Mouse (Mus musculus) MN1 (cell line): ENCODE results near the gene Btbd11.

ENCODE experiments used
- DNase-seq: peaks from one replicate; pipeline ENCODE4 v3.0.0-alpha.2; 2016; ENCODE audit warnings: low spot score

Btbd11 gene

DNA sequence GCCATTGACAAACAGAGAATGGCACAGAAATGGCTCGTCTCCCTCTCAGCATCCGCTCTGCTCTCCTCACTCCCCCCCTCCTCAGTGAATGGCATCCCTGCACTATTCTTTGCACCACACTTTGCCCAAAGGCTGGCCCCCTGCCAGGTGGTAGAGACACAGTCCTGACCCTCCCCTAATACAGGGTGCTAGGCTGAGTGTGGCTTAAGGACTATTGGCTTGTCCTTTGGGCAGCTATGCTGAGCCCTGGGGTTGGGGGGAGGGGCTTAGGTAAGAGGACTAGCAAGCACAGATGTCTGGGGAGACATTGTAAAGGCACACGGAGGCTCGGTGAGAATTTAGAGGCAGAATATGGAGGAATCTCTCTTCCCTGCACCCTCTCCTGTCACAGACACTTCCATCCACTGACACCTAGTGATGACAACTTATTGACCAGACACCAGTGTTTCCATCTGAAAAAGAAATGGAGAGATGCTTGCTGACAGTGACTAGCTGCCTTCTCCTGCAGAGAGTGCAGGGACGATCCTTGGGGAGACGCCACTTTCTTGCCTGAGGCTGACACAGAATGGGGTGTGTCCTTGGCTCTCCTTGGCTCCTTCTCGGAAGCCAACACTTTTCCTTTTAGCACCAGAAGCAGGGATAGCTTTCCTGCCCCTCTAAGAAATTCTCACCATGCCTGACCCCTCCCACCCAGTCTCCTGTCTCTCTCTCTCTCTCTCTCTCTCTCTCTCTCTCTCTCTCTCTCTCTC is 138.8 kb downstream of the Btbd11 start:
- DNase-seq: no peak

DNA sequence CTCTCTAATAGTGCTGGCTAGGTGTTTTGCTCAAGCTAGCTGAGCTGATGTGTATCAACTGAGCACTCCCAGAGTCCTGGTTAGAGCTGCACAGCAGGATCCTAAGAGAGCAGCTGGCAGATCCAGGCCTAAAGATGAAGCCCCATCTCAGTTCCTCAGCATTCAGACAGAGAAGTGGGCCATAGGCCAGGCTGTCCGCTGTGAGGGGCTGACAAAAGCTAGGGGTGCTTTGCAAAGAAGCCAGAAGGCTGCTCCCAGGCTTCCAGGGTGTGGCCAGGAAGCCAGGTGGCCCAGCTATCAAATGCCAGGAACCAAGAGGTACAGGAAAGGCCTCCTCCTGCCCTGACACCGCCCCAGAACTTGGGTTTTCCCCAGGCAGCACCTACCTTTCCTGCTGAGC is 140.0 kb downstream of the Btbd11 start:
- no peak for DNase-seq

DNA sequence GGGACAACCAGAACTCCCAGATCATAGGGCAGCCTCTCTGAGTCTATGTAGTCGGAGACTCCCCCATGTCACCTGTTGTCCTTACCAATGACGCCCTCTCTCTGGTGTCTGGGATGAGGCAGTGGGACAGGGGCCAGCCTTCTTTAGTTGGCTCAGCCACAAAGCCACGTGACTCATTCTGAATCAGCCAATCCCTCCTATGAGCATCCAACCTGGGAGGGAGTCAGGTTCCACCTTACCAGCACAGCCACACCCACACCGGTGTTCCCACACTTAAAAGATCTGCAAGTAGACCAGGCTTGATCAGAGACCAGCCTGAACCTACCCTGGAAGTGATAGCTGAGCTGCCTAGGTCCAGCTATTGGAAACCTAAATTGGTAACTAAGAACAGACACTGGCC is 141.1 kb downstream of the Btbd11 start:
- DNase-seq: no peak

DNA sequence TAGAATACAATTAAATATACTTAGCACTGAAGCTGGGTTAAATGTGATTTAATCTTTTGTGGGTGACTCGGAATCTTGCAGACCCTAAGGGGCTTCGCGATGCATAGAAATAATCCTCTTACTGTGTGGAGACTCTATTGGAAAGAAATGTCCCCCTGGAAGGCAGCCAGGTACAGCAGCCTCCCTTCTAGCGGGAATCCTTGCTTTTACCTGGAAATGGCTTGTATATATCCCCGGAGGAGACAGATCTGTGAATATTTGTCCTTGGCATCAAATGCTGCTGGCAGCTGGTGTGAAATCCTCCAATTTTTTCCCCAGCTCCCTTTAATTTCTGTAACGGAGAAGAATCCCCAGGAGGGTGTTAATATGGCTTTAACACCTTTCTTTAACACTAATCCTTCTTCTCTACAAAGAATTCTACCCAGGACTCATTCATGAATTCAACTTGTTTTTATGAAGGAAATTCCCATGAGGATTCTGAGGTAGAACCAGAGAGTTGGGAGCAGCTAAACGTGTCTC is 146.6 kb downstream of the Btbd11 start:
- DNase-seq: no peak

DNA sequence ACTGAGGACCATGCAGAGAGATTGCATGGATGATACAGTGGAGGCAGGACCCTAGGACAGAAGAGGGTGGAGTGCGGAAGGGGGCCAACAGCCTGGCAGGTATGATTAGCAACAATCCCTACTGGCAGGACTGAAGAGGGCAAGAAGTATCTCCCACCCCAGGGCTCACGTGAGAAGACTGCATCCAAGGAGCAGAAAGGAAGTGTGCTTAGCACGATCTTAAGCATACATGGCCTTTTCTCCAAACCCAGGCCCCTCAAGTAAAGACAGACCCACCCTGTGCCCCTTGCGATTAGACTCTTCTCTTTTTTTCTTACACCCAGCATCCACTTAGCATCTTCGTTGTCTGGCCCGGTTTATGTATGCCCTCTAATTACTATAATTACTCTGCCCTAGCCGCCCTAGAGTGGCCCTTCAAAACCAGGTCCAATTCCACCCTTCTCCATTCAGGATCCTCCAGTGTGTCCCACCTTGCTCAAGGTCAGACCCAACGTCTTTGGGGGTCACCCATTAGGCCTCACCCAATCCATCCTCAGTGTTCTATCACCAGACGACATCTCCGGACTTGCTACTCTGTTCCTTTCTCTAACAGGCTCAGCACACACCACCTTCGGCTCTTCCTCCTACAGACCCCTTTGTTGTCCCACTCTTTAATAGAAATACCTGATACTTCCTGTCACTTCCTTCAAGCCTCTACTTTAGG is 151.6 kb downstream of the Btbd11 start:
- DNase-seq: no peak

DNA sequence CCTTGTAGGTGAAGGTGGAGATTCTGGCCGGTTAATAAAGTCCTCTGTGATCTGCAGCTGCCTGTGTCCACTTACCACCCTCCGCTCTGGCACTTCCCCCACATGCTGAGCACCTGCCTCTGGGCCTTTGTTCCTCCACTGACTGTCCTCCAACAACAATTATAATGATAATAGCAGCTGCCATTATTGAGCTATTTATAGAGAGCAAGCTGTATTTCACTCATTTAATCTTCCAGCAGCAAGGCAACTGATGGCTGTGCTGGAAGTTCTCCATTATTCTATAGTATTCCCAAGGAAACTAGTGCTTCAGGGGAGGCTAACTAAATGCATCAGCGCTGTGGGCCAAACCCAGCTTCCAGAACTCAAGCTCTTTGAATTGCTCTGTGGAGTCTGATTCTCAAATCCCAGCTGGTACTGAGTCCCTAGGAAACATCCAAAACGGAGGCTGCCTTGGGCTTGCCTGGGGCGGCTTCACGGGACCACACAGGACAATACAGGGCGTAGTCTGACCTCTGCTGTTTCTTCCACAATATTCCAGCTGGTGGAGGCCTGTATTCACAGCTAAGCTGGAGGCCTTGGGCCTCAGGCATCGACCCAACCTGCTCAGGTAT is 153.0 kb downstream of the Btbd11 start:
- no peak for DNase-seq

DNA sequence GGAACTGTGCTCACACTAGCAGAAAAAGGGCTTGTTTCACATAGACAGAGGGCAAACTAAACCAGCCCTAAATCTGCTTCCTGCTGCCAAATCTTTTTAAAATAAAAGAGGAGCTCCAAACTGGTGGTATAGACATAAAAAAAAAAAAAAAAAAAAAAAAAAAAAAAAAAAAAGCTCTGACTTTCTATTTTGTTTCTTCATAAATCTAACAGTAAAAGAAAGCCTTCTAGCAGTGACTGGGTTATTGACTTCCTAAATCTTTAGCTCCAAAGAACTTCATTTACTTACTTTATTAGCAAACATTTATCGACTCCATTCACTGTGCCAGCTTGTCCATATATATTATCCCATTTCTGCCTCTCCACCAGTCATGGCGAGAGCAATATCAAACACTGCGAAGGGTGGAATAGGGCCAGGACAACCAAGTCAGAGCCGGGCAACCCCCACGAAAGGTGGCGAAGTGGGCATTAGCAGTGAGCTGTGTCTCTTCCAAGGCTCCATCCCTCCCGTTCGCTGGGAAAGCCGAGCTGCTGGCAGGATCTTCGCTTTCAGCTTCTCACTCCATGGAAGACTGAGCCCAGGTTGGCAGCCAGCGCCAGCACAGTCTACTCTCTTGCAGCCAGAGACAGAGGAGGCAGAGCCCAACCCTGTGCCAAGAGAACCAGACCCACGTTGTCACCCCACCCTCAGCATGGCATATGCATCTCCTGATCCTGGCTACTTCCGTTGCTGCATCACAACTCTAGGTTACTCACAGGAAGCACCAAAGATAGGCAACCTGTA is 153.9 kb downstream of the Btbd11 start:
- no peak for DNase-seq

DNA sequence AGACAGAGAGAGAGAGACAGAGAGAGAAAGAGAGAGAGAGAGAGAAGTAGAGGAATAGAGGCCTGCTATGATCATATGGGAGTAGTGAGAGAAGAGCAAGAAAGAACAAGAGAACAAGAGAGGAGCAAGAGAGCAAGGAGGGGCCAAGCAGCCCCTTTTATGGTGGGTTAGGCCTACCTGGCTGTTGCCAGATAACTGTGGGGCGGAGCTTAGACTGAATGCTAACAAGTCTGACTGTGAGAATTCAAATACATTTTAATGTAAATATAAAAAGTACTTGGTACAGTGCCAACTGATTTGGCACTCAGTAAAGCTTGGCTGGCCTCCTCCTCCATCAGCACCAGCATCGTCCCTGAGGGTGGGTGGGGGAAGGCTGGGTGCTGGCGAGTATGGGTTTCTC is 154.9 kb downstream of the Btbd11 start:
- no peak for DNase-seq

DNA sequence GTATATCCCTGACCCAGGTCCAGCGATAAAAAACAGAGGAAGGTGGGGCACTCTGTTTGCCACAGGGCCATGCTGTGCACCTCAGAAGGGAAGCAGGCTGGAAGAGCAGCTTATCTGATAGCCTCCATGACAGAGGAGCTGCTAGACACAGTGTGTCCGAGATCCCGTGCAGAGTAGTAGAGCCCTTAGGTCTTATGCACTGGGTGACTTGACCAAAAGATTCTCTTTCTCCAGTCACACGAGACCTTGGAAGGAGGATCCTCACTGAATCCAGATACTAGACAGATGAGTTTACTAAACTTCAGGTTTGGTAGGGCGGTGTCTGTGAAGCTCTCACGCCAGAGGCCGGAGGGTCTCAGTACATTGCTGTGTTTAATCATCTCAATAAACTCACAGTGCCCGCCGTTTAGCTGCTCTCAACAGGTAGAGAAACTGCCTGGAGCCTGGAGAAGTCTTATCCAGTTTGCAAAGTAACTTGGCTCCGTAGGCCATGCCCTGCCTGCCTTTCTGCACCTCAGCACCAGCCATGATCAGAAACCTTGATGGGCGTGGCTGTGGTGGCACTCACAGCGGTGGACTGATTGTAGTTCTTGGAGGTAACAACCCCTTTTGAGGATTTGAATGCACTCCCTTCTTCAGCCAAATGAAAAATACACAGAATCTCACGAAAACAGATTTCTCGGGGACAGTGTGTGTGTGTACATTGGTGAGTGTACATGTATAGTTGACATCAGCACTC is 155.4 kb downstream of the Btbd11 start:
- no peak for DNase-seq

DNA sequence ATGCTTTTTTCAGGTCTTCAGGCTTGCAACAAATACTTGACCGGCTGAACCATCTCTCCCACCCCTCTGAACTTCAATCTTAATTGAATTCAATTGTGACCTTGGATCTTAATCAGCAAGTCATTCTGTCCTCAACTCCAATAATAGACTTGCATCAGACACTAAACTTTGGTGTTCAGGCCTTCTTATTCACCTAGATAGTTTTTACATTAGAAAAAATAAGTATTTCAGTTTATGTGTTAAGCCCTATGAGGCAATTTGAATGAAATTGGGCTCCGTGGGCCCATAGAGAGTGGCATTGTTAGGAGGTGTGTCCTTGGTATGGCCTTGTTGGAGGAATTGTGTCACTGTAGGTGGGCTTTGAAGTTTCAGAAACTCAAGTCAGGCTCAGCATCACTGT is 156.7 kb downstream of the Btbd11 start:
- DNase-seq: no peak

DNA sequence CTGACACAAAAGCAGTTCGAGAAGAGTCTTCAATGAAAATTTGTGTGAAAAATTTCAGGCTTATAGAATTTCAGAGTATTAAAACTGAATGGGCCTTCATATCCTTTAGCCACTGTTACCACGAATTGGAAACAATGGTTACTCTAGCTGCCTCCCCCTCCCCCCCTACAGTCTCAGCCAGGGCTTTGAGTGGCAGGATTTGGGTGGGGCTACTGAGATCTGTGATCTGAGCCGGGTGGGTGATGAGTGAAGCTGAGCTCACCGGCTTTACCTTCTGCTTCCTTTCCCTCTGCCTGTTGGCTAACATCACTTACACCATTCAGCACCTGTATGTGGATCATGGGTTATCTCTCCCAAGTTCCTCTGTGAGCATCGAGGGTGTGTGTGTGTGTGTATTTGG is 158.4 kb downstream of the Btbd11 start:
- DNase-seq: no peak

DNA sequence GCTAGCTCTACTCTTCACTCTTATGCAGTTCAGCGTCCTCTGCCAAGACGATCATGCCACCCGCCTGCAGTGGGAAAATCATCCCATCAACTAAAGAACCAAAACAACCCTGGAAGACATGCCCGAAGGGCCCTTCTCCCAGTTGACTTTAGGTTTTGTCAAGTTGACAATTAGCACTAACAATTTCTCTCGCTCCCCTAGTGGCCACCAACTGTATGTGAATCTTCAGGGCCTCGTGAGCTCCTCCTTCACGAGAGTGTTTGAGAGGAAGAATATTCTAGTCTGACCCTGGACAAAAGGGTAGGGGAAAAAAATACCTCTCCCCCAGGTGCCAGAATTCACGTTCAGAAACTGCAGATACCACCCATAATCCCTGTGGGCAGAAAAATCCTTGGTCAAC is 168.6 kb downstream of the Btbd11 start:
- DNase-seq: no peak

DNA sequence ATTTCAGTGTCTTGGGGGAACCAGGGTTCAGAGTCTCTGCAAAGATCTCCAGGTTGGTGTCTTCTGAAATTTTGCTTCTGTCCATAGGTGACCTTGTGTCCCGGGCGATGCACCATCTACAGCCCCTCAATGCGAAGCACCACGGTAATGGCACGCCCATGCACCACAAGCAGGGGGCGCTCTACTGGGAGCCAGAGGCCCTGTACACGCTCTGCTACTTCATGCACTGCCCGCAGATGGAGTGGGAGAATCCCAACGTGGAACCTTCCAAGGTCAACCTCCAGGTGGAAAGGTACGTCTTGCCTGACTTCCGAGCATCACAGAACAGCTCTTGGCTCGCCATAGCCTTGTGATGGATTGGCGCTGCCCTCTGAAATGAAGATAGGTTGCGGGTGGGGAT is 174.8 kb downstream of the Btbd11 start:
- no peak for DNase-seq

DNA sequence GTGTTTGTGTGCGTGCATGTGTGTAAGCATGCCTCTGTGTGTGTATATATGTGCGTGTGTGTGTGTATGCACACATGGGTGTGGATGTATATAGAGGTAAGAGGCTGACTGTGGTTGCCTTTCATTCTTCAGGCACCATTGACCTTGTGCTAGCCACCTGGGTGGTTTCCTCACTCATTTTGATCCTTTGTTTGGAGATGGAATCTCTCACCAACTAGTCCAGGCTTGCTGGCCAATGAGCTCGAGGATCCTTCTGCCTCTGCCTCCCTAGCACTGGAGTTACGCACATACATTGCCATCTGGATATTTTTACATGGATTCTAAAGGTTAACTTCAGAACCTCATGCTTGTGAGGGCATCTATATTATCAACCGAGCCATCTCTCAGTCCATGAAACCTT is 184.8 kb downstream of the Btbd11 start:
- DNase-seq: no peak

DNA sequence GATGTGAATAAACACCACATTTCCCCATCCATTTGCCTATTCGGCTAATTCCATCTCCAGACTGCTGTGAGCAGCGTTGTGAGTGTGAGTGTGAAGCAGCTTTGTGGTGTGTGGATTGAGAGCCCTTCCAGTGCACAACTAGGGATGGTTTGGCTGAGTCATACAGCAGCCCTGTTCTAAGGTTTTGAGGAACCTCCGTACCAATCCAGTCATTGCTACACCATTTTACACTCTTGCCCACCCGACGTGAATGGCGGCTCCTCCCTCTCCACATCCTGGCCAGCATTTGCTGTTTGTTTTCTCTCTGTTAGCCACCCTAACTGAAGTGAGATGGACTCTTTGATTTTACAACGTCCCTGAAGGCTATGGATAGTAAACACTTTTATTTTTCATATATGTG is 186.0 kb downstream of the Btbd11 start:
- DNase-seq: no peak

DNA sequence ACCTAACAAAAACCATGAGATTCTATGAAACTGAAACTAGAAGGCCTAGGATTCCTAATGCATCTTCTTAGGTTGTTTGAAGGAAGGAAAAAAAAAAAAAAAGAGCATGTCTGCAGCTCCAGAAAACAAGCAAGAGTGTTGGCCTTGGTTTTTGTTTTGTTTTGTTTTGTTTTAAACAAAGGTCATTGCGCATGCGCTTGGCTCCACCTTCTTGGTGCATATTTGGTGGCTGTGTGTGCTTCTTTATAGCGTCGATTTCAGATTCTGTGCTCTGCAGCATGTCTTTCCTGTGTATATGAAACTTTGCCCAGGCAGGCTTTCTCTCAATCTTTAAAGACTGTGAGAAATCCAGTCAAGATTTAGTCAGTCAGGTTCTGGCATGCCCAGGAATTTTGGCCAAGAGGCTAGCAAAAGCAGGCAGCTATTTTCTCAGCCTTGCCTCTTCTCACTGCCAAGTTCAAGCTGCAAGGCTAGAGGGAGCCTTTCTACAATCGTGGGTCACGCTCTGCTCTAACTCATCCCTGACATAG is 191.3 kb downstream of the Btbd11 start:
- DNase-seq: no peak

DNA sequence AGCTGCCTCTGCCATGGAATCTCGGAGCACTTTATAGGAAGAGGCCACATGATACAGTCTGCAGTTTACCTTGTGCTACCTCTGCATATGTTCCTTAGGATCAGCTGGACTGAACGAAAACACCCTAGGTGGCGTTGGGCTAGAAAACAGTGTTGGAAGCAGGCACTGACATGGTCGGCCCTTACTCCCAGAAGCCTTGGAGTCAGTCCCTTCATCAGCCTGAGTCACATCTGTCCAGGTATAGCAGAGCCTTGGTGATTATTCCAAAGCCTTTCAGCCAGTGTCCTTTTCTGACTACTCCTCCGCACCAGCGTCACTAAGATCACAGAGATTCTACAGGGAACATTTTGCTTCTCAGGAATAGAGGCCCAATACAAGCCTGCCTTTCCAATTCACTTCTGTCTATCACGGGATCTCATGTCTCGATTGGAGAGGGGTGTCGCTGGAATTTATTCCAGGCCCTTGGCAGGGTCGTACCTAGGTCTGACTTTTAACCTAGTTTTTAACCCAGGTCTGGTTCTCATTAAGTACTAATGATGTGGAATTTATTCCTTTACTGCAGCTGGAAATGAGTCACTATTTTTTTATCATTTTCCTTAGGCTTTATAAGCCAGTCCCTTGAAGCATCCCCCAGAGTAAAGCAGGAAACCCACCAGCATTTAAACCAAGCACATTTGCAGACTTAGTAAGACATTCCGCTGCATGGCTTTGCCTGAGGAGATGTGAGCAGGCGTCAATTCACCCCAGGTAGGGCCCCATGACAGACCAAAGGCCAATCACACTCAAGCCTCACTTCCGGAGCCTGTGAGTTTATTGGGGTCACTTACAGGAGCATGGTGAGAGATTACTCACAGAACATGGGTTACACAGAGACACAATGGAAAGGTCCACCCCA is 192.2 kb downstream of the Btbd11 start:
- no peak for DNase-seq

DNA sequence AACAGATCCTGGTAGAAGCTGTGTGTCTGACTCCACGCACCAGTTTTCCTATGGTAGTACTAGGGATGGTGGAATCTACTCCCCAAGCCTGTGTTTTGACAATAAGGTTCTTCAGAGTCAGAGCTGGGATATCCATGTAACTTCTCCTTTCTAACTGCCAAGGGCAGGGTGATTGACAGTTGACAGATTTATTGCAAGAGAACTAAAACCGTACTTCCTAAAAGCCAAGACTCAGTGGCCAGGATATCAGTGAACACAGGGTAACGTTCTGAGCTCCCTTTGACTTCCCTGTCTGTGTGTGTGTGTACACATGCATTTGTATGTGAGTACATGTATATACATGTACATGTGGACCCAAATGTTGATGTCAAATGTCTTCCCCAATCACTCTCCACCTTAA is 201.1 kb downstream of the Btbd11 start:
- DNase-seq: no peak

DNA sequence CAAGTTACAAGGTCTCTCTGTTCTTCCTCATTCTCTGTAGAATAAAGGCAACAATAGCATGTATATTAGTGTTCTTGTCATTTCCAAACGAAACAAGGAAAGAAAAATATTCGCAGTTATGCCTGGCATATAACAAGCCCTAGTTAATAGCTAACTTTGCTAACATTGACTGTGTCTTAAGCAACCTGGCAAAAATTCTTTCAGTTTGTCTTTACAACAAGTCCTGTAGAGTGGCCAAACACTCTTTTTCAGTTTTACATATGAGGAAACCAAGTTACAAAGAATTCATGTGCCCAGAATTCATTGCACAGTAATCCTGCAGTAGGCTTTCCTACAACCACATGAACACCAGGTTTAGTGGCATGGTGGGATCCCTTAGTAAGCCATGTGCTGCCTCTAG is 203.4 kb downstream of the Btbd11 start:
- DNase-seq: no peak

DNA sequence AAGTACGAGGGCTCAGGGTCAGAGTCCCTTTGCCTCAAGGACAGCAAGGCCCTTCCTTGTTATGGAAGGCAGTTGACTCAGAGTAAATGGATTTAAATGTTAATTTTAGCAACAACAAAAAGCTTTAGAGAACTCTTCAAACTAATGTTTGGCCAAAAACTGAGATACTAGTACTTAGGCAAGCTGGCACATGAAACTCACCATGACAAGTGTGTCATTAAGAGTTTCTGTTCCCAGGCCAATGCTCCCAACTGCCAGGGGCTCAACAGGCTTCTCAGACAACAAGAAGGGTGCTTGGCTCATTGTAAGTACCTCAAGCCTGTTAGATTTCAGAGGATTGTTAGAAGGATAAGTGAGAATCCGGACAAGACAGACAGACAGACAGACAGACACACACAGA is 204.7 kb downstream of the Btbd11 start:
- DNase-seq: no peak
